Mouse (Mus musculus): ENCODE results near the gene Cfap73.

GRCm38 (mm10) chr5:120640094-120640493 is 6.1 kb upstream of the Cfap73 start:
- TF ChIP-seq CTCF (IDR thresholded peaks at IDR 0.05; ENCODE audit: borderline replicate concordance, insufficient read depth, low read depth, low read length) (no peak), POLR2A (IDR thresholded peaks at IDR 0.05; ENCODE audit: borderline replicate concordance, insufficient read depth, low read length) (no peak)

Data from cerebellum, adult 2 months (tissue).